Mouse (Mus musculus) naive thymus-derived CD4-positive, alpha-beta T cell, adult 2 months (primary cell): ENCODE measurements around the gene Tnfrsf19.

Source experiments
- DNase-seq: peaks from one replicate; pipeline ENCODE4 v3.0.0-alpha.2; 2011; ENCODE audit warnings: low read depth

Gene Tnfrsf19

GRCm38 (mm10) chr14:60964016-60964810 lies 82.1 kb downstream of the Tnfrsf19 start:
- DNase-seq = no peak

DNA sequence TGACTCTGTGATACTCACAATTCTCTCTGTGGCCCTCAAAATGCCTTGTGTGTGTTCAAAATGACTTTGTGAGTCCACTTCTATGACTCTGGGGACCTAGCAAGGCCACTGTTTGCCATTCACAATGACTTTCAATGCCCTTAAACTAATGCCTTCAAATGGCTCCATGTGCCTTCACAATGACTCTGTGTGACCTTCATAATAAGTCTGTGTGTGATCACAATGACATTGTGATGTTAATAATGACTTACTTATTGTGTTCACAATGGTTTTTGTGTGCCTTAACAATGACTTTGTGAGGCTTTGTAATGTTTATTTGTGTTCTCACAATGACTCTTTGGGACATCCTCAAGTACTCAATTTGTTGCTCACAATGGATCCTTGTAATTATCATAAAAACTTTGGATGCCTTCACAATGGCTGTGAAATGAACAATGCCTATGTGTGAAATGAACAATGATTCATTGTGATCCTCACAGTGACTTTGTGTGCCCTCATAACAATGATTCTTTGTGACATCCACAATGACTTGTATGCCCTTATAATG lies 88.6 kb downstream of the Tnfrsf19 start:
- no peak for DNase-seq

DNA sequence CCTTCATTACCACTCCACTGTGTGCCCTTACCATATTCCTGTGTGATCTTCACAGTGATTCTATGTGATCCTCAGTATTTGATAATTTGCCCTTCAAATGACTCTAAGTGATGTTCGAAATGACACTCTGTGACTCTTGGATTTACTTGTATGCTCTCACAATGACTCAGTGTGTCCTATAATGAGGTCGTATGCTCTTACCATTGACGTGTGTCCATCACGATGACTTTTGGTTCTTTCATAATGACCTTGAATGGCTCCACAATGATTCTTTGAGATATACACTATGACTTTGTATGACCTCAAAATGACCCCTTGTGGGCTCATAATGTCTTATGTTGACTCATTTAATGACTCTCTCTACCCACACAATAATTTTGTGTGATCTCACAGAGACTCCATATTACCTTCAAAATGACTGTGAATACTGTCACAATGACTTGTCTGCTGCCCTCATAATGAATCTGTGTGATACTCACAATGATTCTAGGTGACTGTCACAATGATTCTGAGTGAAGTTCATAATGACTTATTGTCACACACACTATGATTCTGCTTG lies 108.7 kb downstream of the Tnfrsf19 start:
- no peak for DNase-seq

GRCm38 (mm10) chr14:60935705-60936104 lies 110.6 kb downstream of the Tnfrsf19 start:
- DNase-seq = no peak

GRCm38 (mm10) chr14:60926011-60926410 lies 120.3 kb downstream of the Tnfrsf19 start:
- DNase-seq = no peak

DNA sequence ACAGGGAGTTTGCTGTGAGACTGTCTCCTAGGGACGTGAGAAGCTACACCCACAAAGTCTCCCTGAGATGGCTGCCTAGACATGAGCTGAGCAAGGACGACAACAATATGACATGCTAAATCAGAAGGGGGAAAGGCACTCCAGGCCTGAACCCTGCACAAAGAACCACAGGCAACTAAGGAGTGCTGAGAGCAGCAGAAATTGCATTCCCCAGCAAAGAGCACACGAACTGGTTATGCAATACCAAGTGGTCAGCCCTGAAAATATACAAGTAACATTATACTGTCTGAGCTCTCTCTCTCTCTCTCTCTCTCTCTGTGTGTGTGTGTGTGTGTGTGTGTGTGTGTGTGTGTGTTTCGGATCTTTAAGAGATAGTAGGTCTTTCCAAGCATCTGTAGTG lies 129.6 kb downstream of the Tnfrsf19 start:
- no peak for DNase-seq
